Mouse (Mus musculus): ENCODE data around the gene Plxna4.

Gene Plxna4

GRCm38 (mm10) chr6:32252168-32252567 is 335.8 kb downstream of the Plxna4 start:
- DNase-seq (ENCODE audit: low spot score in 2 of 2) = no peak

GRCm38 (mm10) chr6:32251674-32252073 is 336.3 kb downstream of the Plxna4 start:
- no peak for DNase-seq (ENCODE audit: low spot score in 2 of 2)

- no peak for DNase-seq (ENCODE audit: low spot score in 2 of 2)
These were observed 342.0 kb downstream of the Plxna4 start for GRCm38 (mm10) chr6:32246036-32246435.

- no peak for DNase-seq (ENCODE audit: low spot score in 2 of 2)
These were observed 345.0 kb downstream of the Plxna4 start for GRCm38 (mm10) chr6:32243040-32243439.

- no peak for DNase-seq (ENCODE audit: low spot score in 2 of 2)
These were observed 356.6 kb downstream of the Plxna4 start for GRCm38 (mm10) chr6:32231383-32231782.

GRCm38 (mm10) chr6:32226636-32227035 is 361.4 kb downstream of the Plxna4 start:
- no peak for DNase-seq (ENCODE audit: low spot score in 2 of 2)

- DNase-seq (ENCODE audit: low spot score in 2 of 2) = no peak
These were observed 363.8 kb downstream of the Plxna4 start for GRCm38 (mm10) chr6:32224007-32224703.

GRCm38 (mm10) chr6:32220765-32221164 is 367.2 kb downstream of the Plxna4 start:
- DNase-seq (ENCODE audit: low spot score in 2 of 2) = peak; percentile 30 to 31

GRCm38 (mm10) chr6:32218544-32218943 is 369.4 kb downstream of the Plxna4 start:
- DNase-seq (ENCODE audit: low spot score in 2 of 2) = no peak

GRCm38 (mm10) chr6:32212439-32212838 is 375.6 kb downstream of the Plxna4 start:
- DNase-seq (ENCODE audit: low spot score in 2 of 2) = no peak

GRCm38 (mm10) chr6:32210139-32210538 is 377.9 kb downstream of the Plxna4 start:
- DNase-seq (ENCODE audit: low spot score in 2 of 2) = no peak

GRCm38 (mm10) chr6:32208951-32209350 is 379.0 kb downstream of the Plxna4 start:
- DNase-seq (ENCODE audit: low spot score in 2 of 2) = no peak

- no peak for DNase-seq (ENCODE audit: low spot score in 2 of 2)
These were observed 383.7 kb downstream of the Plxna4 start for GRCm38 (mm10) chr6:32204253-32204652.

- no peak for DNase-seq (ENCODE audit: low spot score in 2 of 2)
These were observed 384.6 kb downstream of the Plxna4 start for GRCm38 (mm10) chr6:32203389-32203788.

- DNase-seq (ENCODE audit: low spot score in 2 of 2) = no peak
These were observed 385.3 kb downstream of the Plxna4 start for GRCm38 (mm10) chr6:32202664-32203192.

- DNase-seq (ENCODE audit: low spot score in 2 of 2) = no peak
These were observed 386.5 kb downstream of the Plxna4 start for GRCm38 (mm10) chr6:32201506-32201905.

GRCm38 (mm10) chr6:32199616-32200015 is 388.4 kb downstream of the Plxna4 start:
- DNase-seq (ENCODE audit: low spot score in 2 of 2) = no peak

GRCm38 (mm10) chr6:32196913-32197312 is 391.1 kb downstream of the Plxna4 start:
- no peak for DNase-seq (ENCODE audit: low spot score in 2 of 2)

GRCm38 (mm10) chr6:32193046-32193445 is 394.9 kb downstream of the Plxna4 start:
- DNase-seq (ENCODE audit: low spot score in 2 of 2) = no peak

- DNase-seq (ENCODE audit: low spot score in 2 of 2) = no peak
These were observed 403.5 kb downstream of the Plxna4 start for GRCm38 (mm10) chr6:32184402-32184985.

- DNase-seq (ENCODE audit: low spot score in 2 of 2) = peak in 1 of 2 experiments; percentile 18
These were observed 404.3 kb downstream of the Plxna4 start for GRCm38 (mm10) chr6:32183651-32184185.

- no peak for DNase-seq (ENCODE audit: low spot score in 2 of 2)
These were observed 408.0 kb downstream of the Plxna4 start for GRCm38 (mm10) chr6:32180012-32180358.
